Mouse (Mus musculus) ZHBTc4 (cell line): ENCODE results near the gene Nckap1.
"Not testable (repeated sequence)": the region's sequence is repeated elsewhere in the genome, so short reads cannot be mapped to it uniquely, and the experiment has no call there.

Experiments
- DNase-seq: peaks from one replicate; pipeline ENCODE4 v3.0.0-alpha.2; 2011; ENCODE audit warnings: low read depth, low spot score

The Nckap1 gene

DNA sequence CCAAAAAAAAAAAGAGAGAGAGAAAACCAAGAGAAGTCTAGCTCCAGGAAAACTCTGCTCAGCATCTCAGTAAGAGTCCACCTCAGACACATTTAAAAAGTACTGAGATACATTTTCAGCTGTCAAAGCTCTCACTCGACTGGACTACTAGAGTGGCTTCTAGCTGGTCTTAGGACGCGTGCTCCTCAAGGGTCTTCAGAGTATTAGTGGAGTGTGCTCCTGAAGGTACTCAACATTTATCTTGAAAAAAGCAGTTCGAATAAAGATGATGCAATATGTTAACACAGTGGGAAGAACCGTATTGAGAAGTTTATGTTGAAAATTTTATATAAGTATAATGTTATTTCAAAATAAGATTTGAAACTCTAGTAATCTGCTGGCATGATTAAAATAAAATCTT lies 20.4 kb downstream of the Nckap1 start:
- no peak for DNase-seq

DNA sequence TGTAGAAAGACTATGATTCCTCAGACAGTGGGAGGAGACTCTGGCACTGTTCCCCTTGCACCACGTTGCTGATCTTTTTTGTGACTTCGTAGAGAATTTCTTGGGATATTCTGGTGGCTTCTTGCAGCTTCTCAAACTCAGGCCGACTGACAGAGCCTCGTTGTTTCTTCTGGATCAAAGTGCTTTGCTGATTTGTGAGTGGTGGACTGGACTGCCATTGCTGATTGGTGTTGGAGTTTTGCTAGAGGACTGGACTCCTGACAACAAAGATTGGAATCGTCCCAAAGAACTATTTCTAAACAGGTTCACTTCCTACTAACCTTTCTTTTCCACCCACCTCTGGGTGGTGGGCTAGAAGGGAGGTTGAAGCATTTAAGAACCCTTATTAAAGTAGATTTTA lies 21.5 kb downstream of the Nckap1 start:
- DNase-seq: no peak

DNA sequence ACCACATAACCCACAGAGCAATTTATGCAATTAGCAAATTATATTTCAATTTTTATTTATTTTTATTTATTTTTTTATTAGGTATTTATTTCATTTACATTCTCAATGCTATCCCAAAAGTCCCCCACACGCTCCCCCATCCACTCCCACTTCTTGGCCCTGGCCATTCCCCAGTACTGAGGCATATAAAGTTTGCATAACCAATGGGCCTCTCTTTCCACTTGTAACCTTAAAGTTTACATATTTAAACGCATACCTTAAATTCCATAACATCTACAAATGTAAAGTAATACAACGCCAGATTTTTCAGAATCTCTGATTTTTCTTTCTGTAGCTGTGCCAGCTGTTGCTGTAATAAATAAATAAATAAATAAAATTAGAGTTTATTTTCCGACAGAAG lies 26.7 kb downstream of the Nckap1 start:
- DNase-seq: no peak

GRCm38 (mm10) chr2:80549704-80550103 lies 31.5 kb downstream of the Nckap1 start:
- no peak for DNase-seq

GRCm38 (mm10) chr2:80547901-80548300 lies 33.3 kb downstream of the Nckap1 start:
- no peak for DNase-seq

- DNase-seq: no peak
Measured at GRCm38 (mm10) chr2:80542801-80543200, 38.4 kb downstream of the Nckap1 start.

- no peak for DNase-seq
Measured at GRCm38 (mm10) chr2:80537156-80537555, 44.0 kb downstream of the Nckap1 start.

- no peak for DNase-seq
Measured at GRCm38 (mm10) chr2:80536608-80537007, 44.6 kb downstream of the Nckap1 start.

DNA sequence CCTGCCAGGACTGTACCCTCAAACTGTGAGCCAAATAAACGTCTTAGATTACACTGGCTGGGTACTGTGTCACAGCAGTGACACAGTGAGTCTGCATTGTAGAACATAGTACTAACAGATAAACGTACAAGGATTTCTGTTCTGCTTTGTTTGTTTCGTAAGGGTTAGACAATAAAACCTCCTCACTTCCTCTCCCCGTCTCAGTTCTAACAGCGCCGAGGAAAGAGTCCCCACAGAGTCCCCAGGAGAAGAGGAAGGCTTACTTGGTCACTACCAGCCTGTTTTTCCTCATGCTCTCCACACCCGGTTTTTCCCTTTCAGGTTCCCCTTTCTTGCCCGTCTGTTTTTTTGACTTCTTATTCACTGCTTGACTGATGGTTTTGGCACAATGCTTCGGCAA lies 56.9 kb downstream of the Nckap1 start:
- DNase-seq: no peak

GRCm38 (mm10) chr2:80506051-80506802 lies 75.0 kb downstream of the Nckap1 start:
- no peak for DNase-seq

- DNase-seq: no peak
Measured at GRCm38 (mm10) chr2:80502132-80502531, 79.0 kb downstream of the Nckap1 start.

DNA sequence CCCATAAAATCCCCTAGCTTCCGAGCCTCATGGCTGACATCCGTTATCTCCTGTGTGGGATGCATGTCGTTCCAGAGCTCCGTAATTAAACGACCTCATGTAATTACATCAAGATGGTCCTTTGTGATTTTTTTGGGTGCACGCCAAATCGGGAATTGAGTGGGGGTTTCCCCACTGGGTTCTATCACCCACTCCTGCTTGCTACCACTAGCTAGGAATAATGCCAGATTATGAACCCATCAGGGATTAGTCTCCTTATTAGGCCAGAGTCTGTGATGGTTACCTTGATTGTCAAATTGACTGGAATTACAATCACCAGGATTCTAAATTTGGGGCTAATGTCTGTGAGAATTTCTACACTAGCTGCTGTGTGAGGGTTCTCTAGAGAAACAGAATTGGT lies 85.9 kb downstream of the Nckap1 start:
- DNase-seq: not testable (repeated sequence)

- DNase-seq: no peak
Measured at GRCm38 (mm10) chr2:80486851-80487250, 94.3 kb downstream of the Nckap1 start.

- DNase-seq: no peak
Measured at GRCm38 (mm10) chr2:80484951-80485350, 96.2 kb downstream of the Nckap1 start.

GRCm38 (mm10) chr2:80475831-80476230 lies 105.3 kb downstream of the Nckap1 start:
- DNase-seq: no peak

GRCm38 (mm10) chr2:80474247-80474796 lies 106.9 kb downstream of the Nckap1 start:
- no peak for DNase-seq

- DNase-seq: no peak
Measured at GRCm38 (mm10) chr2:80465991-80466821, 115.0 kb downstream of the Nckap1 start.

- DNase-seq: no peak
Measured at GRCm38 (mm10) chr2:80461827-80462226, 119.4 kb downstream of the Nckap1 start.
